Mouse (Mus musculus) kidney, postnatal 10 days (tissue): Measurements from ENCODE around the gene Bach2.

Experiments
- DNase-seq: peaks from one replicate; pipeline ENCODE4 v3.0.0; 2021; ENCODE audit warnings: mixed read lengths

Gene Bach2

GRCm38 (mm10) chr4:32334131-32334530, 95.5 kb downstream of the Bach2 start:
- no peak for DNase-seq

- DNase-seq: no peak
Measured at GRCm38 (mm10) chr4:32334765-32335164, 96.2 kb downstream of the Bach2 start.

- DNase-seq: no peak
Measured at GRCm38 (mm10) chr4:32335659-32336058, 97.1 kb downstream of the Bach2 start.

- peak; percentile 43 for DNase-seq
Measured at GRCm38 (mm10) chr4:32336642-32337041, 98.0 kb downstream of the Bach2 start.

GRCm38 (mm10) chr4:32337638-32338037, 99.0 kb downstream of the Bach2 start:
- DNase-seq: peak; percentile 88

GRCm38 (mm10) chr4:32338451-32338850, 99.8 kb downstream of the Bach2 start:
- DNase-seq: no peak

- DNase-seq: no peak
Measured at GRCm38 (mm10) chr4:32340844-32341243, 102.2 kb downstream of the Bach2 start.

- DNase-seq: peak; percentile 39
Measured at GRCm38 (mm10) chr4:32342269-32342668, 103.7 kb downstream of the Bach2 start.

- peak; percentile 16 for DNase-seq
Measured at GRCm38 (mm10) chr4:32343256-32344165, 104.9 kb downstream of the Bach2 start.

- DNase-seq: no peak
Measured at GRCm38 (mm10) chr4:32344276-32344675, 105.7 kb downstream of the Bach2 start.

GRCm38 (mm10) chr4:32347202-32347601, 108.6 kb downstream of the Bach2 start:
- no peak for DNase-seq

- no peak for DNase-seq
Measured at GRCm38 (mm10) chr4:32347711-32348110, 109.1 kb downstream of the Bach2 start.

GRCm38 (mm10) chr4:32349361-32349760, 110.8 kb downstream of the Bach2 start:
- no peak for DNase-seq

- DNase-seq: no peak
Measured at GRCm38 (mm10) chr4:32351236-32351635, 112.6 kb downstream of the Bach2 start.

GRCm38 (mm10) chr4:32351661-32352246, 113.2 kb downstream of the Bach2 start:
- no peak for DNase-seq

- no peak for DNase-seq
Measured at GRCm38 (mm10) chr4:32352442-32352841, 113.8 kb downstream of the Bach2 start.

- DNase-seq: no peak
Measured at GRCm38 (mm10) chr4:32352842-32353241, 114.2 kb downstream of the Bach2 start.

GRCm38 (mm10) chr4:32355935-32356617, 117.5 kb downstream of the Bach2 start:
- DNase-seq: no peak

GRCm38 (mm10) chr4:32357996-32358600, 119.5 kb downstream of the Bach2 start:
- DNase-seq: no peak

GRCm38 (mm10) chr4:32358602-32359464, 120.2 kb downstream of the Bach2 start:
- DNase-seq: no peak

- DNase-seq: no peak
Measured at GRCm38 (mm10) chr4:32359634-32360033, 121.0 kb downstream of the Bach2 start.

- DNase-seq: no peak
Measured at GRCm38 (mm10) chr4:32360496-32360895, 121.9 kb downstream of the Bach2 start.
